Mouse (Mus musculus) stomach, embryonic 16.5 days (tissue): ENCODE measurements around the gene Adh7. TPM values are rescaled to one million over a fixed set of nuclear protein-coding genes. Genes with fewer than 3 reads are reported as not detected.

Experiments
- ATAC-seq: fragments of 200-750 bp; cut with Nextera tagmentation; 2 replicates; pipeline ENCODE4 v1.8.0; 2017; ENCODE audit warnings: moderate number of reproducible peaks, moderate TSS enrichment; ENCODE audit not compliant: insufficient read depth, low FRiP score
- H3K27ac ChIP-seq: fragments of 300-500 bp; sonication (generic); 2 replicates; pipeline ENCODE4 v1.5.1; 2014; ENCODE audit warnings: low read length
- H3K27me3 ChIP-seq: fragments of 300-500 bp; sonication (generic); 2 replicates; pipeline ENCODE4 v1.6.1; 2014; ENCODE audit warnings: low read length, control low read depth, mixed read lengths; ENCODE audit not compliant: control insufficient read depth, insufficient read depth
- H3K36me3 ChIP-seq: fragments of 300-500 bp; sonication (generic); 2 replicates; pipeline ENCODE4 v1.6.1; 2014; ENCODE audit warnings: low read length; ENCODE audit not compliant: control insufficient read depth, insufficient read depth
- H3K4me1 ChIP-seq: fragments of 300-500 bp; sonication (generic); 2 replicates; pipeline ENCODE4 v1.6.1; 2014; ENCODE audit warnings: low read length, control low read depth, mixed read lengths; ENCODE audit not compliant: control insufficient read depth, insufficient read depth
- H3K4me2 ChIP-seq: fragments of 300-500 bp; sonication (generic); 2 replicates; pipeline ENCODE4 v1.6.1; 2014; ENCODE audit warnings: low read depth, low read length, mixed read lengths
- H3K4me3 ChIP-seq: fragments of 300-500 bp; sonication (generic); replicated peaks from 2 replicates; pipeline ENCODE4 v1.5.1; 2014; ENCODE audit warnings: mild to moderate bottlenecking, low read length
- H3K9ac ChIP-seq: fragments of 300-500 bp; sonication (generic); 2 replicates; pipeline ENCODE4 v1.6.1; 2014; ENCODE audit warnings: low read length
- H3K9me3 ChIP-seq: fragments of 300-500 bp; sonication (generic); replicated peaks from 2 replicates; pipeline ENCODE4 v1.6.1; 2016; ENCODE audit warnings: low read length, control low read depth; ENCODE audit not compliant: control insufficient read depth
- WGBS: fragments of 180-500 bp; shearing (Covaris S2); extraction: QIAGEN DNeasy Blood & Tissue Kit; methylation state at CpG from one replicate; pipeline ENCODE4 v1.1.7; 2014; 5-methylcytosine and 5-hydroxymethylcytosine counted together
- polyA plus RNA-seq: library from polyadenylated mRNA; unstranded; fragments of >200 nt; fragmentation: Nextera tagmentation; extraction: Ambion mirVana; gene quantifications from 2 replicates; pipeline ENCODE4 v1.2.1, GENCODE M21; 2015

Gene Adh7
- polyA plus RNA-seq, 1 experiment from 2014 or later: 0.79 TPM

- H3K4me3 ChIP-seq: no peak within 1 kb of the TSS
- ATAC-seq: no peak
- H3K27ac ChIP-seq: no peak within 1 kb of the TSS
- no peaks in the 10 kb centered on the region for H3K36me3 ChIP-seq
- WGBS: 79% methylated on average over 15 of the region's 15 CpGs
- H3K9ac ChIP-seq: no peak within 1 kb of the TSS
- H3K4me1 ChIP-seq: no peaks in the 10 kb centered on the region
- no peaks in the 10 kb centered on the region for H3K27me3 ChIP-seq
- no peak within 1 kb of the TSS for H3K4me2 ChIP-seq
- H3K9me3 ChIP-seq: no peaks in the 10 kb centered on the region
These were observed 23.8 kb upstream of the Adh7 start, which contains the start of gene 4930579F01Rik for GRCm38 (mm10) chr3:138193683-138194302. Gene 4930579F01Rik, minus strand, starts transcription at chr3:138193825.

- no peak overlapping the region for H3K4me2 ChIP-seq
- no peaks in the 10 kb centered on the region for H3K36me3 ChIP-seq
- H3K9ac ChIP-seq: no peak overlapping the region
- no peak overlapping the region for H3K4me3 ChIP-seq
- ATAC-seq: no peak
- no peaks in the 10 kb centered on the region for H3K27me3 ChIP-seq
- H3K9me3 ChIP-seq: no peaks in the 10 kb centered on the region
- WGBS: 83% methylated on average over 14 of the region's 14 CpGs
- no peak overlapping the region for H3K27ac ChIP-seq
- no peaks in the 10 kb centered on the region for H3K4me1 ChIP-seq
These were observed 20.5 kb upstream of the Adh7 start for GRCm38 (mm10) chr3:138197093-138197492.

- H3K9ac ChIP-seq: no peak overlapping the region
- WGBS: 60% methylated on average over 9 of the region's 9 CpGs
- H3K9me3 ChIP-seq: no peaks in the 10 kb centered on the region
- no peaks in the 10 kb centered on the region for H3K27me3 ChIP-seq
- H3K4me1 ChIP-seq: no peaks in the 10 kb centered on the region
- H3K4me3 ChIP-seq: no peak overlapping the region
- no peaks in the 10 kb centered on the region for H3K36me3 ChIP-seq
- ATAC-seq: no peak
- no peak overlapping the region for H3K4me2 ChIP-seq
- H3K27ac ChIP-seq: no peak overlapping the region
These were observed 20.0 kb upstream of the Adh7 start for GRCm38 (mm10) chr3:138197556-138197955.

GRCm38 (mm10) chr3:138197973-138198721 is 19.4 kb upstream of the Adh7 start:
- peak overlapping the region; percentile 44; the same call in 1 of the 2 replicates for H3K9ac ChIP-seq
- H3K4me3 ChIP-seq: peak overlapping the region; percentile 29
- no peaks in the 10 kb centered on the region for H3K9me3 ChIP-seq
- peak; percentile 69 for ATAC-seq
- no peaks in the 10 kb centered on the region for H3K4me1 ChIP-seq
- H3K36me3 ChIP-seq: no peaks in the 10 kb centered on the region
- no peaks in the 10 kb centered on the region for H3K27me3 ChIP-seq
- no peak overlapping the region for H3K27ac ChIP-seq
- 22% methylated on average over 20 of the region's 20 CpGs for WGBS
- H3K4me2 ChIP-seq: peak overlapping the region; percentile 54

- Histone ChIP-seq H3K4me2 (0 out of 2 replicates have a peak overlapping the region, but pooled peaks have one; percentile 54), H3K27ac (no peak overlapping the region), H3K36me3 (no peaks in the 10 kb centered on the region), H3K27me3 (no peaks in the 10 kb centered on the region), H3K9me3 (no peaks in the 10 kb centered on the region), H3K4me3 (no peak overlapping the region), H3K4me1 (no peaks in the 10 kb centered on the region), H3K9ac (no peak overlapping the region)
- ATAC-seq: no peak
- WGBS: 74% methylated on average over 7 of the region's 7 CpGs
These were observed 18.9 kb upstream of the Adh7 start for GRCm38 (mm10) chr3:138198722-138199068.

GRCm38 (mm10) chr3:138208821-138209220 is 8.7 kb upstream of the Adh7 start:
- no peak overlapping the region for H3K9ac ChIP-seq
- no peaks in the 10 kb centered on the region for H3K9me3 ChIP-seq
- no peak overlapping the region for H3K27ac ChIP-seq
- H3K36me3 ChIP-seq: no peaks in the 10 kb centered on the region
- 82% methylated on average over 3 of the region's 3 CpGs for WGBS
- no peak overlapping the region for H3K4me3 ChIP-seq
- no peaks in the 10 kb centered on the region for H3K4me1 ChIP-seq
- no peaks in the 10 kb centered on the region for H3K27me3 ChIP-seq
- no peak overlapping the region for H3K4me2 ChIP-seq
- no peak for ATAC-seq

- no peak overlapping the region for H3K4me2 ChIP-seq
- no peaks in the 10 kb centered on the region for H3K27me3 ChIP-seq
- no peaks in the 10 kb centered on the region for H3K36me3 ChIP-seq
- WGBS: 74% methylated on average over 5 of the region's 5 CpGs
- no peak overlapping the region for H3K4me3 ChIP-seq
- H3K4me1 ChIP-seq: peaks cover 4% of the 10 kb centered on the region; the same call in 1 of the 2 replicates
- H3K9me3 ChIP-seq: no peaks in the 10 kb centered on the region
- ATAC-seq: no peak
- H3K9ac ChIP-seq: no peak overlapping the region
- H3K27ac ChIP-seq: no peak overlapping the region
These were observed 7.0 kb upstream of the Adh7 start for GRCm38 (mm10) chr3:138210432-138211075.

- WGBS: 90% methylated on average over 4 of the region's 4 CpGs
- Histone ChIP-seq H3K27me3 (no peaks in the 10 kb centered on the region), H3K4me2 (no peak overlapping the region), H3K36me3 (no peaks in the 10 kb centered on the region), H3K9ac (no peak overlapping the region), H3K4me3 (no peak overlapping the region), H3K9me3 (no peaks in the 10 kb centered on the region), H3K27ac (no peak overlapping the region), H3K4me1 (peaks cover 6% of the 10 kb centered on the region; the same call in 1 of the 2 replicates)
- no peak for ATAC-seq
These were observed 5.1 kb upstream of the Adh7 start for GRCm38 (mm10) chr3:138212431-138212951.
